Mouse (Mus musculus): ENCODE results near the gene Psmb3.

DNA sequence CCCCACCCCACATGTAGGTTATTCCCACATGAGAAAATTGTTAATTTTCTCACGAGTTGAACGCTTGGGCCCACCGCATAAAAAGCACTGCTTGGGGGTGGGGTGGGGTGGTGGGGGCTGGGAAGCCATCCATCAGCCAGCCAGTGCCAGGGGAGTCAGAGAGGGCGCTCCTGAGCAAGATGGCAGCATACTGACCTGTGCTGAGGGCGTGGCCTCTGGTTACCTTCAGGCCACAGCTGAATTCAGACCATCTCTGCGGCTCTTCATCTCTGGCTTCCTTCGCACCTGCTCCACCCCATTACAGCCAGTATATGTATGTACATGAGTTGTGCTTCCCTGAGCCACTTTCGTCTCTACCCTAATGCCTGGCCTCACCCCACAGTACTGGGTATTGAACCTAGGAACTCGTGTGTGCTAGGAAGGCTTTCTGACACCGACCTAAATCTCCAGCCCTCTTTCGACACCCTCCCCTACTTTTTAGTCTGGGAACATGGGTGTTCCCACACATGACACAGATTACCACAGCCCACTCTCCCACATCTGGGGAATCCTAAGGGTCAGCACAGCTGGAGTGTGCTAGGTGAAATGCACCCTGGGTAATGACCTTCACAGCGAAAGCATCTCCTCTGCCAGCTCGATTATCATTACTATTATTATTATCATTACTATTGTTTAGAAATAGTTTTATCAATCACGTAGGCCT, 46.8 kb upstream of the Psmb3 start:
- TF ChIP-seq EP300 (IDR thresholded peaks at IDR 0.05; ENCODE audit: low read depth): no peak
- TF ChIP-seq CTCF (IDR thresholded peaks at IDR 0.05; ENCODE audit: low read depth): no peak

All from heart, postnatal 0 days (tissue).